Mouse (Mus musculus) bone marrow, adult 2 months (tissue): ENCODE data around the gene Gm10226. TPM values are rescaled to one million over a fixed set of nuclear protein-coding genes. Genes with fewer than 3 reads are reported as not detected.
"Not testable (repeated sequence)": the region's sequence is repeated elsewhere in the genome, so short reads cannot be mapped to it uniquely, and the experiment has no call there.

Experiments
- H3K27ac ChIP-seq: fragments of 200-500 bp; 2 replicates; pipeline ENCODE4 v1.5.1; 2012; ENCODE audit warnings: low read depth, mild to moderate bottlenecking, control low read depth, inconsistent platforms, low read length; ENCODE audit not compliant: control insufficient read depth, poor library complexity, insufficient read depth
- H3K4me1 ChIP-seq: fragments of 200-500 bp; 2 replicates; pipeline ENCODE4 v1.6.1; 2011; ENCODE audit warnings: low read length; ENCODE audit not compliant: control insufficient read depth, insufficient read depth
- H3K4me3 ChIP-seq: fragments of 200-500 bp; replicated peaks from 2 replicates; pipeline ENCODE3; 2011; ENCODE audit warnings: mild to moderate bottlenecking, low read depth, low read length, control low read depth; ENCODE audit not compliant: control insufficient read depth
- CTCF ChIP-seq: fragments of 200-500 bp; IDR thresholded peaks from 2 replicates; pipeline ENCODE4 v1.5.1; 2011; ENCODE audit warnings: low read length, control low read depth; ENCODE audit not compliant: control insufficient read depth, insufficient read depth
- POLR2A ChIP-seq: fragments of 200-500 bp; IDR thresholded peaks from 2 replicates; pipeline ENCODE4 v1.6.1; 2011; ENCODE audit warnings: low read depth, mild to moderate bottlenecking, control low read depth, low read length, borderline replicate concordance; ENCODE audit not compliant: control insufficient read depth
- WGBS: fragments of 180-500 bp; shearing (Covaris S2); methylation state at CpG from one replicate; pipeline ENCODE4 v1.1.7; 2018; 5-methylcytosine and 5-hydroxymethylcytosine counted together
- polyA plus RNA-seq: library from polyadenylated mRNA; stranded (reverse); fragments of >200 nt; gene quantifications from 2 replicates; pipeline ENCODE4 v1.2.4, GENCODE M21; 2011; ENCODE audit warnings: low replicate concordance; ENCODE audit not compliant: missing spikeins, insufficient read depth, insufficient read length

Gm10226 gene
- polyA plus RNA-seq, 1 experiment, result 28.9 TPM

DNA sequence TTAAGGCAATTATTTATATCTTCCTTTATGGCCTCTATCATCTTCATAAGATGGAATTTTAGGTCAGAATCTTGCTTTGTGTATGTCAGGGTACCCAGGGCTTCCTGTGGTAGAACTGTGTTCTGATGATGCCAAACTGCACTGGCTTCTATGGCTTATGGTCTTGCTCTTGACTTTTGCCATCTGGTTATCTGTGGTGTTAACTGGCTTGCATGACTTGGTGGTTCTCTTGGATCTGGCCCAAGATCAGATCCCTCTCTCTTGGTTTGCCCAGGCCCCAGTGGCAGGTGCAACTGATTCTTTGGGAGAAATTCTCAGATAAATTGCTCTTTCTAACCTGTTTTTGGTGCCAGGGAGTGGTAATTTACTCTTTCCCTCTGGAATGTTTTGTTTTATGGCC, 4.4 kb downstream of the Gm10226 start:
- H3K27ac ChIP-seq, result no peak overlapping the region
- TF ChIP-seq CTCF (no peak), POLR2A (no peak)
- no peak overlapping the region for H3K4me3 ChIP-seq
- no peaks in the 10 kb centered on the region for H3K4me1 ChIP-seq

DNA sequence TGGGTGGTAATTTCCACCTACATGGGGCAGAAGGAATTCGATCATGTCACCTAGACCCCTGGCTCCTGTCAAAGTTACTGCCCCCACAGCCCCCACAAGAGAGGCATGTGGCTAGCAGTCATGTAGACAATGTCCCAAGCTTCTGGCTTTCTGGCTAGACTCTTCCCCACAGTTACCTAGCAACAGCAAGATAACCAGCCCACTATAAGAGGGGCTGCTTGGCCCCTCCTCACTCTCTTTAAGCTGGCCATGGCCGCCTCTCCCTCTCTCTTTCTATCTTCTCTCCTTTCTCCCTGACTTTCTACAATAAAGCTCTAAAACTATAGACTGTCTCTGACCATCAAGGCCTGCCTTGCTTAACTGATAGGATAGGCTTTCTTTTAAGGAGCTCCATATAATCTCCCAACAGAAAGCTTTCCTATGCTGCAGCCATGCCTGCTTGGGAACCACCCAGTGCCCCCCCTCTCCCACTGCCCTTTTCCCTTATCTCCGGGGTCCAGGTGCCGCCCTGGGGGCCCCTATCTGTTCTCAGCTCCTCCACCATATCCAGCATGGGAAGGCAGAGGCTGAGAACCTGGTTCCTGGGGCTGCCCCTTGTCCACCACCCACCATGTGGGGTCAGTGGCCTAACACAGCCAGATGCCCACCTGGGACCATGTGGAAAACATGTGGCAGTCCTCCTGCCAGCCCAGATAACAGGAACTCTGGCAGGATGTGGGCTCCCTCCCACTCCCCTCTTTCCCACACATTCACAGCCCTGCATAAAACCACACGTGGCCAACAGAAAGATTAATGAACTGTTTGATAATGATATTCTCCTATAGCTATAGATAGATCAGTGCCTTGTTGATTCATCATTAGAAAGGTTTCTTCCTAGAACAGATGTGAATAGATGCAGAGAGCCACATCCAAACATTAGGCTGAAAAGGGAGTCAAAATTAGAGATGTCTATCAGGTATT, 10.9 kb downstream of the Gm10226 start:
- TF ChIP-seq CTCF (no peak), POLR2A (no peak)
- no peaks in the 10 kb centered on the region for H3K4me1 ChIP-seq
- WGBS, result 29% methylated on average over 5 of the region's 5 CpGs
- 0 out of 2 replicates have a peak overlapping the region, but pooled peaks have one; percentile 33 for H3K27ac ChIP-seq
- H3K4me3 ChIP-seq, result no peak overlapping the region

DNA sequence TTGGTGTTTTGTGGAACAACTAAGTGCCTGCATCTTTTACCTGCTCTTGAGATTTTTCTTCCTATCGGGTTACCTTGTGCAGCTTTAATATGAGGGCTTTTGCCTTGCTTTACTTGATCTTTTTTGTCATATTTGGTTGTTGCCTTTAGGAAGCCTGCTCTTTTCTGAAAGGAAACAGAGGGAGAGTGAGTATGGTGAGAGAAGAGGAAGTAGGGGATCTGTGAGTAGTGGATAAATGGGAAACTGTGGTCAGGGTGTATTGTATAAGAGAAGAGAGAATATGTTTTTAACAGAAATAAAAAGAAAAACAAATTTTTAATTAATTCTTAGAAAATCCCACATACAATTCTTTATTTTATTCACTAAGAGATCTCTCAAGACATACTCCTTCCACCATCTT, 11.8 kb downstream of the Gm10226 start:
- 7% methylated on average over 1 of the region's 1 CpGs for WGBS
- Histone ChIP-seq H3K27ac (no peak overlapping the region), H3K4me3 (no peak overlapping the region), H3K4me1 (no peaks in the 10 kb centered on the region)
- TF ChIP-seq CTCF, result no peak
- TF ChIP-seq POLR2A, result no peak

DNA sequence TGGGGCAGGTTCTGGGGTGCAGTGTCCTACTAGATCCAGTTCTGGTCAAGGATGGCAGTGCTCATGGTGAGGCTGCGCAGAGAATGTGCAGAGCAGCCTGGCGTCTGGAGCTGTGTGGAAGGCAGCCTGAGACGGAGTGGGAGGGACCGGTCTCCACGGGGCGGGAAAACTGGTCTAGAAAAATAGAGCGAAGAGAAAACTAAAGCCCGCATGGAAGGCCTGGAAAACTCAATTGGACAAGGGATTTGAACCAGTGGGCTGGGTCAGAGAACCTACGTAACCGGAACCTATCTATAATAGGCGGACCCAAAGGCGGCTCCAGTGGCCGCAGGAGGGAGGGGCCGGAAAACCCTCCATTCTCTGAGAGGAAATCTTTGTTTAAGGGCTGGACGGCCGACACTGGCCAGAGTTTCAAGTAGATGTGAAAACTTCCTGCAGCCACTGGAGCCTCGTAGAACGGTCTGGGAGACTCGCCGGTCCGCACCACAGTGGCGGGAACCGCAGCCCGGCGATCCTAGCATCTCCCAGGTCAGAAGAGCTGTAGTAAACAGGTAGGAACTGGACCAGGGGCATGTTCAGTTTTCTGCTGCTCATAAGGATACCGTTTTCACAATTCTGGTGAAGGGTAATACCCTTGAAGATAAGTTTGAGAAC, 15.8 kb downstream of the Gm10226 start, which contains the start of gene Zfp760:
Gene Zfp760, plus strand, starts transcription at position 399 of the 654 bp plus-strand sequence.
- H3K27ac ChIP-seq, result peak within 1 kb of the TSS; percentile 79
- 8% methylated on average over 26 of the region's 26 CpGs for WGBS
- peak within 1 kb of the TSS; percentile 84 for H3K4me3 ChIP-seq
- no peaks in the 10 kb centered on the region for H3K4me1 ChIP-seq
- TF ChIP-seq POLR2A (peak; percentile 45; the same call in 1 of the 2 replicates), CTCF (no peak)

GRCm38 (mm10) chr17:21708401-21708800, 16.7 kb downstream of the Gm10226 start:
- WGBS, result 3% methylated on average over 2 of the region's 2 CpGs
- no peak for TF ChIP-seq POLR2A
- no peak for TF ChIP-seq CTCF
- H3K4me3 ChIP-seq, result no peak overlapping the region
- no peaks in the 10 kb centered on the region for H3K4me1 ChIP-seq
- H3K27ac ChIP-seq, result no peak overlapping the region

DNA sequence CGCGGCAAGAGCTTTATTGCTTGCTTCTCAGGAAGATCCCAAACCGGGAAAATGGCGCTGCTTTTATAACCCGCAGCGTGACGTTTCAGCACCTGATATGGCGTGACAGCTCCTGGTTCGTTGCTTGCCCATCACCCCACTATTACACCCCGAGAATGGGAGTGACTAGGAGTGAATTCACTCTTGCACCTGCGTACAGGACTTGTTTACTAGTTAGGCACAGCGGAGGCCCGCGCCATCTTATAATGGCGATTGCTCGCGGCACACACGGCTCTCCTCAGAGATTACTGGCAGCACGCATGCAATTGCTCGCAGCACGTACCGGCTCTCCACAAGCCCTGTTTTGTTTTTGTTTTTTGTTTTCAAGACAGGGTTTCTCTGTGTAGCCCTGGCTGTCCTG, 38.8 kb downstream of the Gm10226 start, which contains the start of gene Zfp229:
Gene Zfp229, plus strand, starts transcription at position 301 of the 400 bp plus-strand sequence.
- not testable (repeated sequence) for H3K27ac ChIP-seq, H3K4me3 ChIP-seq, H3K4me1 ChIP-seq
- 98% methylated on average over 12 of the region's 22 CpGs for WGBS

GRCm38 (mm10) chr17:21733049-21733448, 41.4 kb downstream of the Gm10226 start:
- H3K4me1 ChIP-seq, result no peaks in the 10 kb centered on the region; the same call in 1 of the 2 replicates
- no peak overlapping the region for H3K27ac ChIP-seq
- 49% methylated on average over 4 of the region's 4 CpGs for WGBS
- no peak for TF ChIP-seq POLR2A
- no peak for TF ChIP-seq CTCF
- H3K4me3 ChIP-seq, result peak overlapping the region; percentile 35

DNA sequence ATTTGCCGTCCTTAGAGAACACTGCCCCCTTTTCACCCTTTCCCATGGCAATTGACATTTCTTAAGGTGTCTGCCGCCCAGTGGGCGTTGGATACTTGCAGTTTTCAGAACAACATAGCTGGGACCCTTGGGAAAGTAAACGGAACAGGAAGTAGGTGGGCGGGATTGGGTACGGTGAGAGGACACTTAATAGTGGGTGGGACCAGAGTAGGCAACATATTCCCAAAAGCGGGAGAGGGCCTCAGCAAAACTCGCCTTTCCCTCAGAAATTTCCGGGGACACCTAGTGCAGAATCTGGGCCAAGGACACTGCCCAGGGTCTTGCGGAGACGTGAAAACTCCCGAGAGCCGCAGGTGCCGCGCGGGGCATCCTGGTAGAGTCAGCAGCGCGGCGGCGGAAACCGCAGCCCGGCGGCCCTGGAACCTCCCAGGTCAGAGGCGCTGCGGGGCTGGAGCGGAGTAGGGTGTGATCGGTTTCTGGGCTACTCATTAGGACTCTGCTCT, 41.9 kb downstream of the Gm10226 start:
- WGBS, result under 1% methylated on average over 27 of the region's 27 CpGs
- H3K4me3 ChIP-seq, result peak overlapping the region; percentile 82
- no peak for TF ChIP-seq CTCF
- TF ChIP-seq POLR2A, result no peak; the same call in 1 of the 2 replicates
- H3K27ac ChIP-seq, result peak overlapping the region; percentile 44; the same call in 1 of the 2 replicates
- H3K4me1 ChIP-seq, result no peaks in the 10 kb centered on the region; the same call in 1 of the 2 replicates

Other genes starting within 250 kb of the Gm10226 start
- 3.2 and 6.0 TPM in 2 replicates for gene Zfp51, start 241.5 kb upstream of the Gm10226 start, polyA plus RNA-seq
- gene Zfp53, start 202.9 kb upstream of the Gm10226 start, polyA plus RNA-seq, result 2.7 and 6.8 TPM in 2 replicates
- gene Zfp52, start 156.3 kb upstream of the Gm10226 start, polyA plus RNA-seq, result 3.3 and 4.0 TPM in 2 replicates
- gene Zfp948, start 124.9 kb upstream of the Gm10226 start, polyA plus RNA-seq, result 1.7 and 2.6 TPM in 2 replicates
- 1.2 and 1.5 TPM in 2 replicates for gene Zfp983, start 41.2 kb upstream of the Gm10226 start, polyA plus RNA-seq
- 0.85 and 2.6 TPM in 2 replicates for gene Zfp760, start 15.9 kb downstream of the Gm10226 start, polyA plus RNA-seq
- 3.1 TPM in 1 of 2 replicates, not detected in the other for gene Zfp229, start 38.9 kb downstream of the Gm10226 start, polyA plus RNA-seq
- gene Zfp820, start 153.9 kb downstream of the Gm10226 start, polyA plus RNA-seq, result not detected in 2 replicates
- gene Zfp995, start 218.1 kb downstream of the Gm10226 start, polyA plus RNA-seq, result 1.2 TPM in 1 of 2 replicates, not detected in the other